Mouse (Mus musculus) left cerebral cortex, adult 2 months (tissue): ENCODE results near the gene Rasl11b. TPM values are rescaled to one million over a fixed set of nuclear protein-coding genes. Genes with fewer than 3 reads are reported as not detected.

Experiments
- DNase-seq, 2 experiments: peaks; one replicate each; pipeline ENCODE4 v3.0.0; 2021 to 2022; ENCODE audit warnings: low spot score in 2 of 2, mixed read lengths in 1 of 2; ENCODE audit errors: extremely low spot score in 1 of 2
- H3K27ac ChIP-seq: fragments of 200-600 bp; 2 replicates; pipeline ENCODE4 v1.8.1; 2022
- H3K4me3 ChIP-seq: fragments of 200-600 bp; 2 replicates; pipeline ENCODE4 v1.8.1; 2022
- CTCF ChIP-seq: fragments of 200-600 bp; IDR thresholded peaks from 2 replicates; pipeline ENCODE4 v1.8.1; 2022; ENCODE audit warnings: antibody characterized with exemption, mild to moderate bottlenecking, moderate library complexity
- intact Hi-C: fragments of 180-260 bp; cut with DNase I; formaldehyde crosslinking; loops from one replicate; pipeline ENCODE4 v1.15.1; 2025
- total RNA-seq, 2 experiments: library from RNA; stranded (reverse); gene quantifications; 2 replicates each; pipeline ENCODE4 v1.2.3; 2021

Rasl11b gene
- total RNA-seq, 2 experiments from 2014 or later, result 72.5 to 103 TPM

- intact Hi-C loops, result no loop called here
- TF ChIP-seq CTCF, result no peak
- Histone ChIP-seq H3K27ac (no peak overlapping the region), H3K4me3 (no peak overlapping the region)
- DNase-seq, result no peak
Observed at GRCm38 (mm10) chr5:74215125-74215524, 20.0 kb downstream of the Rasl11b start.

GRCm38 (mm10) chr5:74218524-74218923 lies 23.4 kb downstream of the Rasl11b start:
- no peak overlapping the region for H3K27ac ChIP-seq
- no peak for TF ChIP-seq CTCF
- intact Hi-C loops, result no loop called here
- no peak for DNase-seq
- no peak overlapping the region for H3K4me3 ChIP-seq

- intact Hi-C loops, result no loop called here
- TF ChIP-seq CTCF, result no peak
- H3K4me3 ChIP-seq, result no peak overlapping the region
- no peak for DNase-seq
- H3K27ac ChIP-seq, result no peak overlapping the region
Observed at GRCm38 (mm10) chr5:74222626-74223025, 27.5 kb downstream of the Rasl11b start.

GRCm38 (mm10) chr5:74224480-74224879 lies 29.4 kb downstream of the Rasl11b start:
- TF ChIP-seq CTCF, result no peak
- intact Hi-C loops, result no loop called here

GRCm38 (mm10) chr5:74226183-74226582 lies 31.1 kb downstream of the Rasl11b start:
- H3K4me3 ChIP-seq, result no peak overlapping the region
- no peak for TF ChIP-seq CTCF
- intact Hi-C loops, result no loop called here
- DNase-seq, result no peak
- no peak overlapping the region for H3K27ac ChIP-seq

More at GRCm38 (mm10) chr5:74224480-74224879, 29.4 kb downstream of the Rasl11b start:
- no peak for DNase-seq
- no peak overlapping the region for H3K4me3 ChIP-seq
- no peak overlapping the region for H3K27ac ChIP-seq

- no peak overlapping the region for H3K4me3 ChIP-seq
- H3K27ac ChIP-seq, result no peak overlapping the region
- intact Hi-C loops, result no loop called here
- TF ChIP-seq CTCF, result no peak
- DNase-seq, result no peak
Observed at GRCm38 (mm10) chr5:74227352-74227751, 32.3 kb downstream of the Rasl11b start.

- no peak for DNase-seq
- intact Hi-C loops, result no loop called here
Observed at GRCm38 (mm10) chr5:74228938-74229337, 33.9 kb downstream of the Rasl11b start.

GRCm38 (mm10) chr5:74229775-74230413 lies 34.8 kb downstream of the Rasl11b start:
- Histone ChIP-seq H3K4me3 (no peak overlapping the region), H3K27ac (no peak overlapping the region)
- intact Hi-C loops, result no loop called here
- TF ChIP-seq CTCF, result no peak
- no peak for DNase-seq

More at GRCm38 (mm10) chr5:74228938-74229337, 33.9 kb downstream of the Rasl11b start:
- H3K27ac ChIP-seq, result no peak overlapping the region
- TF ChIP-seq CTCF, result no peak
- H3K4me3 ChIP-seq, result no peak overlapping the region

GRCm38 (mm10) chr5:74230525-74230924 lies 35.4 kb downstream of the Rasl11b start:
- H3K4me3 ChIP-seq, result no peak overlapping the region
- TF ChIP-seq CTCF, result no peak
- DNase-seq, result no peak
- H3K27ac ChIP-seq, result no peak overlapping the region
- intact Hi-C loops, result no loop called here

GRCm38 (mm10) chr5:74233808-74234207 lies 38.7 kb downstream of the Rasl11b start:
- Histone ChIP-seq H3K4me3 (no peak overlapping the region), H3K27ac (no peak overlapping the region)
- intact Hi-C loops, result no loop called here
- DNase-seq, result no peak
- no peak for TF ChIP-seq CTCF

GRCm38 (mm10) chr5:74239369-74239768 lies 44.3 kb downstream of the Rasl11b start:
- no peak for DNase-seq
- intact Hi-C loops, result no loop called here

GRCm38 (mm10) chr5:74240298-74240697 lies 45.2 kb downstream of the Rasl11b start:
- no peak for TF ChIP-seq CTCF
- DNase-seq, result no peak
- no peak overlapping the region for H3K27ac ChIP-seq
- no peak overlapping the region for H3K4me3 ChIP-seq
- intact Hi-C loops, result no loop called here

More at GRCm38 (mm10) chr5:74239369-74239768, 44.3 kb downstream of the Rasl11b start:
- no peak overlapping the region for H3K27ac ChIP-seq
- TF ChIP-seq CTCF, result no peak
- no peak overlapping the region for H3K4me3 ChIP-seq

- DNase-seq, result no peak
- no peak for TF ChIP-seq CTCF
- intact Hi-C loops, result no loop called here
- Histone ChIP-seq H3K4me3 (no peak overlapping the region), H3K27ac (no peak overlapping the region)
Observed at GRCm38 (mm10) chr5:74240926-74241680, 46.0 kb downstream of the Rasl11b start.
